In the genomic region with DNA sequence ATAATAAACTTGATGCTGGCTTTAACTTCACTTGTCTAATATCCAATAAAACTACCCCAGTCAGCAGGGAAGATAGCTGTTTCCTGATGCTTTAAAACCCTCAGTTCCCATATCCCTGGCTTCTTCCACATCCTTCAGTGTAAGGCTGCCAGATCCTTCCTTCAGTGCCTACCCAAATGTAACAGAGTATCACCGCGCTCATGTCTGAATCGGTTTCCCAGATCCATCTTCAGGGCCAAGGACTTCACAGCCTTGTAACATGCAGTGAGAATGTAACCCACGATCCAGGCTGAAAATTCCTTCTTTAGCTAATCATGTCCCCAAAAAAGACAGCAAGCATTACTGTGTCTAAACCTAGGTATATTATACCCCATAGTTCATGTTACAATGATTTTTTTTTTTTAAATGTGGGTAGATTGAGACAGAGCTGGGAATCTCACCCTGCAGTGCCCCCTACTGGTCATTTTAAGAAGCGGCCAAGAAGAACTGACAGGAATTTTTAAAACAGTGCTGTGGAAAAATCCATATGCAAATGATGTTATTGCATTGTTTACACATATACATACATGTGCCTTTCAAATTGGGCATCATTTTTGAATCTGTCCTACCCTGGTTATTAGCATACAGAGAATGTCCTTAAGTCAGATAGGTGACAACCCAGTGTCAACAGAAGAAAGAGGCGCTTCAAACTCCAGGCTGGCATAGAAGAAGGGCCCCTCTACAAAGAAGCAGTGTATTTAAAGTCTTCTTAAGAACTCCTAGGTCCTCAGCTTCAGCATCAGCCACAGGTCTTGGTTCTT, we compare ENCODE assay signal across 8 mouse cellular contexts. TPM values are rescaled to one million over a fixed set of nuclear protein-coding genes. Genes with fewer than 3 reads are reported as not detected.
DNase-seq lines count a peak whose midpoint lies in the region; ATAC-seq and TF ChIP-seq lines count a peak whose summit lies in the region.

No protein-coding gene starts in this region.

- no peaks in the 10 kb centered on the region for H3K9me3 ChIP-seq in intestine, postnatal 0 days (ENCODE audit: control insufficient read depth)
- H3K9me3 ChIP-seq in intestine, embryonic 16.5 days (ENCODE audit: control insufficient read depth, low read length): no peaks in the 10 kb centered on the region
- no peaks in the 10 kb centered on the region for H3K9me3 ChIP-seq in E14TG2a.4 (ENCODE audit: low read length)
- no peaks in the 10 kb centered on the region for H3K9me3 ChIP-seq in forebrain, embryonic 15.5 days
- no peaks in the 10 kb centered on the region for H3K9me3 ChIP-seq in liver, postnatal 0 days (ENCODE audit: low read length)

- H3K36me3 ChIP-seq in intestine, postnatal 0 days (ENCODE audit: control insufficient read depth, insufficient read depth): no peaks in the 10 kb centered on the region
- no peaks in the 10 kb centered on the region for H3K36me3 ChIP-seq in intestine, embryonic 16.5 days (ENCODE audit: control insufficient read depth, insufficient read depth, low read length)
- no peaks in the 10 kb centered on the region for H3K36me3 ChIP-seq in E14TG2a.4 (ENCODE audit: insufficient read depth, low read length)
- no peaks in the 10 kb centered on the region for H3K36me3 ChIP-seq in forebrain, embryonic 15.5 days
- H3K36me3 ChIP-seq in liver, postnatal 0 days (replicated peaks; ENCODE audit: insufficient read depth, low read length): no peaks in the 10 kb centered on the region

- no peak for TF ChIP-seq EP300 in liver, postnatal 0 days (IDR thresholded peaks at IDR 0.05; ENCODE audit: low read depth)

- no peak overlapping the region for H3K27ac ChIP-seq in intestine, postnatal 0 days (ENCODE audit: low read depth, low read length)
- no peak overlapping the region for H3K27ac ChIP-seq in intestine, embryonic 16.5 days (ENCODE audit: low read length)
- no peak overlapping the region for H3K27ac ChIP-seq in forebrain, embryonic 15.5 days (replicated peaks)
- no peak overlapping the region for H3K27ac ChIP-seq in liver, postnatal 0 days (ENCODE audit: low read depth)

- no peak for ATAC-seq in intestine, postnatal 0 days
- no peak for ATAC-seq in intestine, embryonic 16.5 days
- ATAC-seq in forebrain, embryonic 15.5 days (replicated peaks): peak; percentile 70
- ATAC-seq in liver, postnatal 0 days: no peak
- ATAC-seq in erythroid progenitor cell, adult 5-6 weeks (replicated peaks; ENCODE audit: low FRiP score, poor library complexity, severe bottlenecking): no peak

- no peaks in the 10 kb centered on the region for H3K27me3 ChIP-seq in intestine, postnatal 0 days (replicated peaks; ENCODE audit: control insufficient read depth, insufficient read depth, low read length)
- no peaks in the 10 kb centered on the region for H3K27me3 ChIP-seq in intestine, embryonic 16.5 days (replicated peaks; ENCODE audit: control insufficient read depth, insufficient read depth, low read length)
- H3K27me3 ChIP-seq in E14TG2a.4 (ENCODE audit: insufficient read depth, low read length): no peaks in the 10 kb centered on the region
- no peaks in the 10 kb centered on the region for H3K27me3 ChIP-seq in forebrain, embryonic 15.5 days
- H3K27me3 ChIP-seq in liver, postnatal 0 days (ENCODE audit: insufficient read depth, low read length): no peaks in the 10 kb centered on the region

- H3K4me2 ChIP-seq in intestine, postnatal 0 days (replicated peaks; ENCODE audit: low read depth): no peak overlapping the region
- no peak overlapping the region for H3K4me2 ChIP-seq in intestine, embryonic 16.5 days (ENCODE audit: low read depth, low read length)
- H3K4me2 ChIP-seq in forebrain, embryonic 15.5 days (replicated peaks): no peak overlapping the region
- H3K4me2 ChIP-seq in liver, postnatal 0 days (ENCODE audit: low read depth, low read length): no peak overlapping the region

- DNase-seq in brain, embryonic 14.5 days (ENCODE audit: low read depth): peak; percentile 62
- DNase-seq in liver, postnatal 0 days: peak; percentile 29
- DNase-seq in right cerebral cortex, postnatal 4 days: peak; percentile 59

- no peak overlapping the region for H3K4me3 ChIP-seq in intestine, postnatal 0 days (ENCODE audit: low read depth, low read length)
- no peak overlapping the region for H3K4me3 ChIP-seq in intestine, embryonic 16.5 days (ENCODE audit: low read length)
- H3K4me3 ChIP-seq in E14TG2a.4 (replicated peaks; ENCODE audit: low read length): no peak overlapping the region
- no peak overlapping the region for H3K4me3 ChIP-seq in forebrain, embryonic 15.5 days
- no peak overlapping the region for H3K4me3 ChIP-seq in liver, postnatal 0 days (ENCODE audit: low read depth, low read length)

- no peak for TF ChIP-seq POLR2A in brain, embryonic 14.5 days (IDR thresholded peaks at IDR 0.05; ENCODE audit: borderline replicate concordance, extremely low read depth, insufficient read depth, insufficient read length, poor library complexity, severe bottlenecking)

- TF ChIP-seq CTCF in intestine, postnatal 0 days (IDR thresholded peaks at IDR 0.05; ENCODE audit: low read depth): peak; percentile 74
- TF ChIP-seq CTCF in E14TG2a.4 (conservative IDR thresholded peaks at IDR 0.05; ENCODE audit: low read length): peak; percentile 87
- peak; percentile 65; the same call in 1 of the 2 replicates for TF ChIP-seq CTCF in brain, embryonic 14.5 days (IDR thresholded peaks at IDR 0.05; ENCODE audit: borderline replicate concordance, extremely low read depth, insufficient read depth, insufficient read length)
- TF ChIP-seq CTCF in liver, postnatal 0 days (IDR thresholded peaks at IDR 0.05; ENCODE audit: low read depth): peak; percentile 68

- no peak overlapping the region for H3K9ac ChIP-seq in intestine, postnatal 0 days (ENCODE audit: low read depth, low read length)
- no peak overlapping the region for H3K9ac ChIP-seq in intestine, embryonic 16.5 days (ENCODE audit: low read depth, low read length)
- no peak overlapping the region for H3K9ac ChIP-seq in forebrain, embryonic 15.5 days (replicated peaks)
- H3K9ac ChIP-seq in liver, postnatal 0 days (replicated peaks): no peak overlapping the region

- no peaks in the 10 kb centered on the region for H3K4me1 ChIP-seq in intestine, postnatal 0 days (replicated peaks; ENCODE audit: control insufficient read depth, insufficient read depth, low read length)
- no peaks in the 10 kb centered on the region for H3K4me1 ChIP-seq in intestine, embryonic 16.5 days (ENCODE audit: control insufficient read depth, insufficient read depth, low read length)
- no peaks in the 10 kb centered on the region for H3K4me1 ChIP-seq in E14TG2a.4 (replicated peaks; ENCODE audit: low read depth, low read length)
- no peaks in the 10 kb centered on the region for H3K4me1 ChIP-seq in forebrain, embryonic 15.5 days
- H3K4me1 ChIP-seq in liver, postnatal 0 days (ENCODE audit: insufficient read depth): no peaks in the 10 kb centered on the region

- 76% methylated on average over 6 of the region's 6 CpGs for WGBS in intestine, postnatal 0 days
- 74% methylated on average over 6 of the region's 6 CpGs for WGBS in intestine, embryonic 16.5 days
- 75% methylated on average over 6 of the region's 6 CpGs for WGBS in forebrain, embryonic 15.5 days
- whole genome bisulfite sequencing in liver, postnatal 0 days (ENCODE audit: insufficient replicate concordance): 74% methylated on average over 6 of the region's 6 CpGs

RNA-seq across cellular contexts. Expression of a gene that starts 38.8 kb away (rescaled TPM):
- polyA plus RNA-seq in intestine, postnatal 0 days (2015; fragmentation: Nextera tagmentation; extraction: Ambion mirVana): 10.5 and 11.5 TPM in 2 replicates
- 18.8 and 22.0 TPM in 2 replicates for polyA plus RNA-seq in intestine, embryonic 16.5 days (2015; fragmentation: Nextera tagmentation; extraction: Ambion mirVana)
- 32.7 and 36.8 TPM in 2 replicates for polyA plus RNA-seq in brain, embryonic 14.5 days (2012; rRNA removed)
- 40.8 and 47.6 TPM in 2 replicates for polyA plus RNA-seq in forebrain, embryonic 15.5 days (2015; fragmentation: Nextera tagmentation; extraction: Ambion mirVana)
- 5.9 and 6.1 TPM in 2 replicates for polyA plus RNA-seq in liver, postnatal 0 days (2015; fragmentation: Nextera tagmentation; extraction: Ambion mirVana)
- total RNA-seq in erythroid progenitor cell, adult 5-6 weeks (2015; ENCODE audit: low replicate concordance): 15.1 and 22.6 TPM in 2 replicates
- 6.0 and 6.2 TPM in 2 replicates for total RNA-seq in erythroid progenitor cell, adult 5-6 weeks (2017; ENCODE audit: low replicate concordance)
